Mouse (Mus musculus): ENCODE results near the gene Topaz1. TPM values are rescaled to one million over a fixed set of nuclear protein-coding genes. Genes with fewer than 3 reads are reported as not detected.

Gene Topaz1
- polyA plus RNA-seq (2015; fragmentation: Nextera tagmentation; extraction: Ambion mirVana): not detected in 2 replicates

DNA sequence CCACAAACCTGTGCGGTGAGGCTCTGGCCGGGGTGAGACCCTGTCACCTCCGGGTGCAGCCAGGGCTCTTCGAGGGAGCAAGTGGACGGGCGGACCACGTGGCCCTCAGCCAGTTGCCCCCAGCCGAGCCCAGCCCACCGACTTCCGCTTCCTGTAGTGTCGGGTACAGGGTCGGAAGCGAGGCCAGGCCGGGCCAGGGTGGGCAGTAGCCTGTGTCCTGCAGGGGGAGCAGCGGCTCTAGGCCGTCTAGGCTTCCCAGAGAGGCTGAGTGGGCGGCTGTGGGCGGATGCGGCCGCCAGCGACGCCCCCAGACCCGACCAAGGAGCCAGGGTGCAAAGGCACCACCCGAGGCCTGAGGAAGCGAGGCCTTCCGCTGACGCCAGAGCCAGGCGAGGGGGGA is at the start of gene Topaz1:
Gene Topaz1, plus strand, starts transcription at position 287 of the 400 bp plus-strand sequence.
- ATAC-seq (ENCODE audit: low FRiP score, low TSS enrichment): no peak
- H3K9me3 ChIP-seq (ENCODE audit: low read length): no peaks in the 10 kb centered on the region
- 66% methylated on average over 28 of the region's 28 CpGs for WGBS

DNA sequence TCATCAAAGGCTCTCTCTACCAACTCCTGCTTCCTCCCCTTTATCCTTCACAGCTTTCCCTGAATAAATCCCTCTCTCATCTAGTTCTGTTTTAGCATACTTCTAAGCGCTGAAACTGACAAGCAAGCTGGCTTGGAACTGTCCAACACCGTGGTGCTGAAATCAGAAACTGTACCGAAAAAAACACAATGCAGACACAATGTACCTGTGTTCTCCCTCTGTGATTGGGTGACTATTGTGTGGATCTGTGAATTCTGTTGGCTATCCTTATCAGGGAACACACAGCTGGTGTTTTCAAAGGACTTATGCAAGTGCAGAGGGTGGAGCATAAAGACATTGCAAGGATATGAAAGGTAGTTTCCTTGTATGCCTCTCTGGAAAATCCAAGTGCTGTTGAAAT is 45.3 kb upstream of the Topaz1 start:
- no peaks in the 10 kb centered on the region for H3K27me3 ChIP-seq (ENCODE audit: insufficient read depth, low read length)
- H3K4me2 ChIP-seq (replicated peaks; ENCODE audit: low read depth, low read length): no peak overlapping the region
- H3K9ac ChIP-seq (replicated peaks; ENCODE audit: low read length): no peak overlapping the region
- H3K27ac ChIP-seq (ENCODE audit: low read length): no peak overlapping the region
- no peak overlapping the region for H3K4me3 ChIP-seq (ENCODE audit: low read length)
- H3K36me3 ChIP-seq (ENCODE audit: insufficient read depth, low read length): no peaks in the 10 kb centered on the region
- ATAC-seq (ENCODE audit: low FRiP score, low TSS enrichment): no peak
- H3K4me1 ChIP-seq (ENCODE audit: insufficient read depth, low read length): no peaks in the 10 kb centered on the region
- WGBS: 4% methylated on average over 3 of the region's 3 CpGs
- H3K9me3 ChIP-seq (ENCODE audit: low read length): no peaks in the 10 kb centered on the region

More for the DNA sequence above, at the start of gene Topaz1:
- Histone ChIP-seq H3K27ac (ENCODE audit: low read length) (no peak within 1 kb of the TSS), H3K36me3 (ENCODE audit: insufficient read depth, low read length) (no peaks in the 10 kb centered on the region), H3K4me1 (ENCODE audit: insufficient read depth, low read length) (no peaks in the 10 kb centered on the region), H3K4me2 (replicated peaks; ENCODE audit: low read depth, low read length) (no peak within 1 kb of the TSS), H3K4me3 (ENCODE audit: low read length) (no peak within 1 kb of the TSS), H3K27me3 (ENCODE audit: insufficient read depth, low read length) (no peaks in the 10 kb centered on the region), H3K9ac (replicated peaks; ENCODE audit: low read length) (no peak within 1 kb of the TSS)

DNA sequence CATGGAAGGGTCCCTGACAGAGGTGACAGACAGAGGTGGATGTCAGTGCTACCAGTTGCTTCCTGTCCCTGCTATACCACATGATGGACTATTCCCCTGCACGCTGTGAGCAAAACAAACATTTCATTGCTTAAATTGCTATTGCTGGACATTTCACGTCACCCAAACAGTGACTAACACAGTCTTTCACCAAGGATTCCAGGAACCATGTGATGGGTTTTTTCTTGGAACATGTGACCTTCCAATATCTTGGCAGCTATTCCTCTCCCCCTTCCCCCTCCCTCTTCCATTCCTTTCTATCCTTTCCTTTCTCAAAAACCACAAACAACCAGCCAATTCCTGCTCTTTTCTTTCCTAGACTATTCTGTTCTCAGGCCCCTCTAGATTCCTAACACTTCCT is 33.3 kb upstream of the Topaz1 start:
- no peak for ATAC-seq (ENCODE audit: low FRiP score, low TSS enrichment)
- Histone ChIP-seq H3K9me3 (ENCODE audit: low read length) (no peaks in the 10 kb centered on the region), H3K4me2 (replicated peaks; ENCODE audit: low read depth, low read length) (no peak overlapping the region), H3K9ac (replicated peaks; ENCODE audit: low read length) (no peak overlapping the region), H3K4me3 (ENCODE audit: low read length) (no peak overlapping the region), H3K27me3 (ENCODE audit: insufficient read depth, low read length) (no peaks in the 10 kb centered on the region), H3K4me1 (ENCODE audit: insufficient read depth, low read length) (no peaks in the 10 kb centered on the region), H3K27ac (ENCODE audit: low read length) (no peak overlapping the region), H3K36me3 (ENCODE audit: insufficient read depth, low read length) (no peaks in the 10 kb centered on the region)
- WGBS: 42% methylated on average over 2 of the region's 2 CpGs

DNA sequence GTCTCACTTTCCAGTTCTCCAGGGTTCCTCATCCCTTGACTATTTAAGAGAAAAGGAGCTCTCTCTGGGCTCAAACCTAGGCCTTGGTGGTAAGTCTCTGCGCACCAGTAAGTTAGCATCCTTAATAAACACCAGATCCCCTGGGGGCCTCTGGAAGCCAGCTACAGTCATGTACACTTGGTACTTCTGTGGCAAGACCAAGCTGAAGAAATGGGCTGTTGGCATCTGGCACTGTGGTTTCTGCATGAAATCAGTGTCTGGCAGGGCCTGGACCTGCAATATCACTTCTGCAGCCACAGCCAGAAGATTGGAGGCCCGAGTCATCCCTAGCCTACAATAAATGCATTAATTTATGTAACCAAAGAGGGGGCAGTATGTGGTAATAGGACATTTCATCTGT is 32.1 kb upstream of the Topaz1 start:
- no peak overlapping the region for H3K4me3 ChIP-seq (ENCODE audit: low read length)
- H3K4me2 ChIP-seq (replicated peaks; ENCODE audit: low read depth, low read length): no peak overlapping the region
- 90% methylated on average over 2 of the region's 2 CpGs for WGBS
- no peaks in the 10 kb centered on the region for H3K36me3 ChIP-seq (ENCODE audit: insufficient read depth, low read length)
- no peak for ATAC-seq (ENCODE audit: low FRiP score, low TSS enrichment)
- H3K4me1 ChIP-seq (ENCODE audit: insufficient read depth, low read length): no peaks in the 10 kb centered on the region
- no peaks in the 10 kb centered on the region for H3K27me3 ChIP-seq (ENCODE audit: insufficient read depth, low read length)
- H3K9me3 ChIP-seq (ENCODE audit: low read length): no peaks in the 10 kb centered on the region
- H3K27ac ChIP-seq (ENCODE audit: low read length): no peak overlapping the region
- no peak overlapping the region for H3K9ac ChIP-seq (replicated peaks; ENCODE audit: low read length)

DNA sequence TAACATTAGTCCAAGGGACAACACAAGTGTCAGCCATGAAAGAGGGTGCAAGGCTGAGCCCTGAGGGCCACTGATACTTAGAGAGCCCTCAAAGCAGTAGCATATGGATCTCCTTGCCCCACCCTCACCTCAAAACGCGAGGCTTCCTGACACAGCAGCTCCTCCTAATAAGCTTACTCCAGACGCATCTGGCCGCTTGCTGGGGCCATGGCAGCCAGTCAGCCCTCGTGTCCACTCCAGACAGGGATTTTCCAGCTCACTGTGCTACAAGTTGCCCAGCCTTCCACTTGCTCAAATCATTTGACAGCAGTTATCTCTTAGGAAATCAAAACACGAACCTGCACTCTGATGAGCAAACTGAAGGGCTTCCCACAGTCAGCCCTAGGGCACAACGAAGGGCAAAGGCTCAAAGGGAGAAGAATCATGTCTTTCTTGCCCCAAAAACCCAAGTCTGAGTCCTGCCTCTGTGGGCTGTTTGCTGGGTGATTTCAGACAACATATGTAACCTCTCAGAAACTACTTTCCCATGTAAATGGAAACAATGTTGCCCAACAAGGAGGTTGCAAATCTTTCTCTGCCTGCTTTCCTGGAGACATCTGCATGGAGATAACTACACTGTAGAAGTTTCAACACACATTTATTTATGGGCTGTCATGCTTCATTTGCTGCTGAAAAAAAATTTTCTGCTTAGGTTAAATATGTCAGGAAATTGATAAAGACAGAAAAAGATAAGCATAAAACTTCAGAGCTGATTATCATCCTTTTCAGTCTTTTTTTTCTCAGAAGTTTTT is 30.8 kb upstream of the Topaz1 start:
- no peak for ATAC-seq (ENCODE audit: low FRiP score, low TSS enrichment)

DNA sequence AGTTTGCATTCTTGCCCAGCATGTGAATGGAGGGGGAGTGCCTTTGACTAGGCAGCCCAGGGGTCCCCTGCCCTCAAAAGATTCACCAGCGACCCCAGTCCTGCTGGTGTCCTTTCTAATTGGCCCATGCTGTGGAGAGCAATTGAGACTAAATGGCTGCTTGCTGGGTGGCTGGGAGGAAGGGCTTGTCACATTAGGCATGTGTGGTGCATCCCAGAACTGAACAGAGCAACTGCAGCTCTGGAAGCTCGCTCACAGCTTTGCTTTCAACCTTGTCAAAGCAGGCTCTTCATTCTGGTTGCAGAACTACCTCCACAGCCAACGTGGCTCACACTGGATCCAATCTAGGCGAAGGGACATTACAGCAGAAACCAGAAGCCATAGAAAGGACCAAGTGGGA is 24.9 kb upstream of the Topaz1 start:
- no peaks in the 10 kb centered on the region for H3K9me3 ChIP-seq (ENCODE audit: low read length)
- no peak overlapping the region for H3K9ac ChIP-seq (replicated peaks; ENCODE audit: low read length)
- no peak overlapping the region for H3K4me3 ChIP-seq (ENCODE audit: low read length)
- WGBS: 30% methylated on average over 4 of the region's 4 CpGs
- H3K27ac ChIP-seq (ENCODE audit: low read length): no peak overlapping the region
- peaks cover 11% of the 10 kb centered on the region; the same call in 1 of the 2 replicates for H3K27me3 ChIP-seq (ENCODE audit: insufficient read depth, low read length)
- no peak overlapping the region for H3K4me2 ChIP-seq (replicated peaks; ENCODE audit: low read depth, low read length)
- no peak for ATAC-seq (ENCODE audit: low FRiP score, low TSS enrichment)
- no peaks in the 10 kb centered on the region for H3K4me1 ChIP-seq (ENCODE audit: insufficient read depth, low read length)
- no peaks in the 10 kb centered on the region for H3K36me3 ChIP-seq (ENCODE audit: insufficient read depth, low read length)

More for the DNA sequence above, 30.8 kb upstream of the Topaz1 start:
- Histone ChIP-seq H3K9me3 (ENCODE audit: low read length) (no peaks in the 10 kb centered on the region), H3K4me2 (replicated peaks; ENCODE audit: low read depth, low read length) (no peak overlapping the region), H3K4me1 (ENCODE audit: insufficient read depth, low read length) (no peaks in the 10 kb centered on the region), H3K36me3 (ENCODE audit: insufficient read depth, low read length) (no peaks in the 10 kb centered on the region), H3K9ac (replicated peaks; ENCODE audit: low read length) (no peak overlapping the region), H3K4me3 (ENCODE audit: low read length) (no peak overlapping the region), H3K27me3 (ENCODE audit: insufficient read depth, low read length) (no peaks in the 10 kb centered on the region), H3K27ac (ENCODE audit: low read length) (no peak overlapping the region)
- WGBS: 39% methylated on average over 7 of the region's 7 CpGs

DNA sequence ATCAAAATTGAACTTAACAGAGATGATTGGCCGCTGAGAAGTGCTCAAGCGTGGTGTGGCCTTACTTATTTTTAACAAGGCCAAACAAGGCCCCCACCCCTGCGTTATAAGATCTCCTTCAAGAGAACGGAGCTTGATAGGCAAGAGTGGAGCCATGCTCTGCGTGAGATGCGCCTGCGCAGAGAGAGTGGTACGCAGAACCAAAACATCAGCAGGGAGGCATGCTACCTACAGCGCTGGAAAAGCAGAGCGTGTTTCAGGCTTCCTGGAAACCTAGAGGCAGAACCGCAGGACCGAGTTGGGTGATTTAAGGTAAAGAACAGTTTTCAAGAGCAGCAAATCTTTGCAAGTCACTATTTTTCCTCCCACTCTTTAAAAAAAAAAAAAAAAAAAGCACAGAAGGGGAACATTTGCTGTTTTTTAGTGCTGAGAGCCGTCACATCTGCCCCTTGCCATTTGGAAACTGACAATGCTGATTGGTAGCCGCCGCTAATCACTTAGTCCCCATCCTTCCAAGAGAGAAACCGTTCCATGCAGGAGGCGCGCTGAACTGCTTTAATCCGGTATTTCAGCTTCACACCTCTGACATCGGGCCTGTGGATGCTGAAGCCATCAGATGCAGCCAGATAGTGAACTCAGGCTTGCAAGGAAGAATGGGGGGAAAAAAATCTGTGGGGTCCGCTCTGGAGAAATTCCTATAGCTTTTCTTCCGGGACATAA is 21.9 kb upstream of the Topaz1 start:
- Histone ChIP-seq H3K4me2 (replicated peaks; ENCODE audit: low read depth, low read length) (no peak overlapping the region), H3K9me3 (ENCODE audit: low read length) (no peaks in the 10 kb centered on the region), H3K36me3 (ENCODE audit: insufficient read depth, low read length) (no peaks in the 10 kb centered on the region), H3K27me3 (ENCODE audit: insufficient read depth, low read length) (peaks cover 11% of the 10 kb centered on the region; the same call in 1 of the 2 replicates), H3K4me3 (ENCODE audit: low read length) (no peak overlapping the region), H3K27ac (ENCODE audit: low read length) (no peak overlapping the region), H3K9ac (replicated peaks; ENCODE audit: low read length) (no peak overlapping the region), H3K4me1 (ENCODE audit: insufficient read depth, low read length) (no peaks in the 10 kb centered on the region)
- 25% methylated on average over 22 of the region's 22 CpGs for WGBS
- ATAC-seq (ENCODE audit: low FRiP score, low TSS enrichment): no peak

DNA sequence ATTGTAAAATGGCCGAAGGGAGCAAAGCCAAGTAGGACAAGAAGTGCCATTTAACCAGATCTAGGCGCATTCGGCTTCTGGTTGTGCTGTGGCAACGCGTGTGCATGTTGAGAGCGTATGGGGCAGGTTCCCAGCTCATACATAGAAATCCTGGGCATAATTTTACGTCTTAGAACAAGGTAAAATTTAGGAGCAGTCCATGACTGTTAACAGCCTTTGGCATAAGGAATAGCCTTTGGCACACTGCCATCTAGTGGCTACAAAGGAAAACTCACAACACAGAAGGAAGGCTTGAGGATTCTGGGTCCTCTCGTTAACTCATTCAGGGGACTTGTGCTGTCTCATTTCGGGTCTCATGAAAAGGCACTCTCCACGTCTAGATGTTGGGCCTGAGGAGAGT is 17.6 kb upstream of the Topaz1 start:
- Histone ChIP-seq H3K4me2 (replicated peaks; ENCODE audit: low read depth, low read length) (no peak overlapping the region), H3K9ac (replicated peaks; ENCODE audit: low read length) (no peak overlapping the region), H3K27ac (ENCODE audit: low read length) (no peak overlapping the region), H3K27me3 (ENCODE audit: insufficient read depth, low read length) (peaks cover 32% of the 10 kb centered on the region; the same call in 1 of the 2 replicates), H3K4me3 (ENCODE audit: low read length) (no peak overlapping the region), H3K36me3 (ENCODE audit: insufficient read depth, low read length) (no peaks in the 10 kb centered on the region), H3K9me3 (ENCODE audit: low read length) (no peaks in the 10 kb centered on the region; the same call in 1 of the 2 replicates), H3K4me1 (ENCODE audit: insufficient read depth, low read length) (no peaks in the 10 kb centered on the region)
- WGBS: 14% methylated on average over 10 of the region's 10 CpGs
- no peak for ATAC-seq (ENCODE audit: low FRiP score, low TSS enrichment)

DNA sequence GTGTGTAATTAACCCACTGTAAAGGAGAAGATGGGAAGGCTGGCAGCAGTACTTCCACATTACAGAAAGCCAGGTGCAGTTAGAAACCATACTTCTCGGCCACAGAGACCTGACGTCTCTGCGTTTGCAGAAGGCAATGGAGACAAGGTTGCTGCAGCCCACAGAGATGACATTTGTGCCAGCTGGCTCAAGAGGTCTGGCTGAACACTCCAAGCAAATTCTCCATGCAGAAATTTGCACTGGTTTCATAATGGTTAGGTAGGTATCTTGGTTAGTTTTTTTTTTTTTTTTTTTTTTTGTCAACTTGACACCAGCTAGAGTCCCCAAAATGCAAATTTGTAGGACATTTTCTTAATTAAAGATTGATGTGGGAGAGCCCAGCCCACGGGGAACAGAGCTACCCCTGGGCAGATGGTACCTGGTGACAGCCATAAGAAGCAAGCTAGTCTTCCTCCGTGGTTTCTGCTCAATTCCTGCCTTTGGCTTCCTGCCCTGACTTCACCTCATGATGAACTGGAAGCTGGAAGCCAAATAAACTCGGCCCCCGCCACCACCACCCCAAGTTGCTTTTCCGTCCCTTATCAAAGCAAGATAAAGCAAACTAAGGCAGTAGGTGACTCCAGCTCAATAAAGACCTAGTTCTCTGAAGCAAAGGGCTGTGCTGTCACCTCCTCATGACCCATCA is 14.9 kb upstream of the Topaz1 start:
- Histone ChIP-seq H3K4me3 (ENCODE audit: low read length) (peak overlapping the region; percentile 24; the same call in 1 of the 2 replicates), H3K27me3 (ENCODE audit: insufficient read depth, low read length) (peaks cover 21% of the 10 kb centered on the region; the same call in 1 of the 2 replicates), H3K4me2 (replicated peaks; ENCODE audit: low read depth, low read length) (no peak overlapping the region), H3K27ac (ENCODE audit: low read length) (no peak overlapping the region), H3K4me1 (ENCODE audit: insufficient read depth, low read length) (no peaks in the 10 kb centered on the region), H3K9ac (replicated peaks; ENCODE audit: low read length) (no peak overlapping the region), H3K36me3 (ENCODE audit: insufficient read depth, low read length) (no peaks in the 10 kb centered on the region), H3K9me3 (ENCODE audit: low read length) (no peaks in the 10 kb centered on the region; the same call in 1 of the 2 replicates)
- WGBS: 61% methylated on average over 8 of the region's 8 CpGs
- no peak for ATAC-seq (ENCODE audit: low FRiP score, low TSS enrichment)

All from kidney, embryonic 16.5 days (tissue).